Mouse (Mus musculus) embryonic facial prominence, embryonic 12.5 days (tissue): Measurements from ENCODE around the gene Clec3a. TPM values are rescaled to one million over a fixed set of nuclear protein-coding genes. Genes with fewer than 3 reads are reported as not detected.
A peak's percentile ranks its signal among the peaks of the same experiment; 100 is the strongest.

ENCODE experiments used
- ATAC-seq: fragments of 200-750 bp; cut with Nextera tagmentation; 2 replicates; pipeline ENCODE4 v1.8.0; 2017; ENCODE audit not compliant: insufficient number of reproducible peaks, insufficient read depth, low FRiP score, low TSS enrichment
- H3K27ac ChIP-seq: fragments of 300-500 bp; sonication (generic); 2 replicates; pipeline ENCODE4 v1.5.1; 2016; ENCODE audit warnings: mild to moderate bottlenecking
- H3K27me3 ChIP-seq: fragments of 300-500 bp; sonication (generic); 2 replicates; pipeline ENCODE4 v1.6.1; 2016; ENCODE audit warnings: mild to moderate bottlenecking, moderate library complexity
- H3K36me3 ChIP-seq: fragments of 300-500 bp; sonication (generic); 2 replicates; pipeline ENCODE4 v1.6.1; 2016; ENCODE audit warnings: mild to moderate bottlenecking
- H3K4me1 ChIP-seq: fragments of 300-500 bp; sonication (generic); 2 replicates; pipeline ENCODE4 v1.6.1; 2016
- H3K4me2 ChIP-seq: fragments of 300-500 bp; sonication (generic); replicated peaks from 2 replicates; pipeline ENCODE4 v1.6.1; 2016; ENCODE audit warnings: mild to moderate bottlenecking, moderate library complexity
- H3K4me3 ChIP-seq: fragments of 300-500 bp; sonication (generic); 2 replicates; pipeline ENCODE4 v1.5.1; 2016; ENCODE audit warnings: mild to moderate bottlenecking
- H3K9ac ChIP-seq: fragments of 300-500 bp; sonication (generic); 2 replicates; pipeline ENCODE4 v1.6.1; 2016; ENCODE audit warnings: mild to moderate bottlenecking, moderate library complexity
- H3K9me3 ChIP-seq: fragments of 300-500 bp; sonication (generic); 2 replicates; pipeline ENCODE4 v1.6.1; 2016; ENCODE audit warnings: mild to moderate bottlenecking, moderate library complexity
- WGBS: fragments of 180-500 bp; shearing (Covaris S2); methylation state at CpG from one replicate; pipeline ENCODE4 v1.1.7; 2016; 5-methylcytosine and 5-hydroxymethylcytosine counted together
- polyA plus RNA-seq: library from polyadenylated mRNA; unstranded; fragments of >200 nt; fragmentation: Nextera tagmentation; extraction: Ambion mirVana; gene quantifications from 2 replicates; pipeline ENCODE4 v1.2.1, GENCODE M21; 2016

Gene Clec3a
- 0.50 TPM in 1 of 2 replicates, not detected in the other for polyA plus RNA-seq

GRCm38 (mm10) chr8:114417786-114418185 lies at the start of gene Clec3a:
Gene Clec3a, plus strand, starts transcription at chr8:114418086.
- no peaks in the 10 kb centered on the region for H3K9me3 ChIP-seq
- H3K27me3 ChIP-seq: no peaks in the 10 kb centered on the region
- H3K9ac ChIP-seq: no peak within 1 kb of the TSS
- no peak within 1 kb of the TSS for H3K27ac ChIP-seq
- H3K4me3 ChIP-seq: no peak within 1 kb of the TSS
- H3K4me1 ChIP-seq: no peaks in the 10 kb centered on the region
- ATAC-seq: no peak
- 79% methylated on average over 8 of the region's 8 CpGs for WGBS
- no peaks in the 10 kb centered on the region for H3K36me3 ChIP-seq
- no peak within 1 kb of the TSS for H3K4me2 ChIP-seq

GRCm38 (mm10) chr8:114369038-114369976 lies 48.6 kb upstream of the Clec3a start:
- 40% methylated on average over 27 of the region's 27 CpGs for WGBS
- no peaks in the 10 kb centered on the region for H3K4me1 ChIP-seq
- H3K9me3 ChIP-seq: no peaks in the 10 kb centered on the region
- peak overlapping the region; percentile 24 for H3K4me2 ChIP-seq
- no peak overlapping the region for H3K9ac ChIP-seq
- no peak overlapping the region for H3K4me3 ChIP-seq
- no peak for ATAC-seq
- H3K27me3 ChIP-seq: no peaks in the 10 kb centered on the region
- H3K36me3 ChIP-seq: no peaks in the 10 kb centered on the region
- H3K27ac ChIP-seq: no peak overlapping the region

DNA sequence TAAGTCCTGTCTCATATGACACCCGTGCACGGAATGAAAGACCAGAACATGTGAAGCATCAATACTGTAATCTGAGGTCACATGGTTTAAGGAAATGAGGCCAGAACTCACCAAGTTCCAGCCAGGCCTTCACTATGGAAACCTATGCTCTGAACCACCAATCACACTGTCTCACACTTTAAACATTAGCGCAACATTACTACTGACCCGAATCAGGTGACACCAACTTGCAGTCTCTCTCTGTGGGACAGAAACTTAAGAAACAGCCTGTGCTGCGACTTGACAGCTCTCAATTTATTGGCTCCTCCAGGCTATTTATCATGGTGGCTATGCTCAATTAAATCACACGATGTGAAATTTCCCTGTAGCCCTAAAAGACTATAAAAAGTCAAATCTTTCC lies 43.5 kb upstream of the Clec3a start:
- no peaks in the 10 kb centered on the region for H3K4me1 ChIP-seq
- no peak overlapping the region for H3K4me2 ChIP-seq
- no peaks in the 10 kb centered on the region for H3K36me3 ChIP-seq
- H3K27me3 ChIP-seq: no peaks in the 10 kb centered on the region
- H3K27ac ChIP-seq: no peak overlapping the region
- H3K9me3 ChIP-seq: no peaks in the 10 kb centered on the region
- no peak for ATAC-seq
- WGBS: 78% methylated on average over 6 of the region's 6 CpGs
- no peak overlapping the region for H3K4me3 ChIP-seq
- H3K9ac ChIP-seq: no peak overlapping the region

DNA sequence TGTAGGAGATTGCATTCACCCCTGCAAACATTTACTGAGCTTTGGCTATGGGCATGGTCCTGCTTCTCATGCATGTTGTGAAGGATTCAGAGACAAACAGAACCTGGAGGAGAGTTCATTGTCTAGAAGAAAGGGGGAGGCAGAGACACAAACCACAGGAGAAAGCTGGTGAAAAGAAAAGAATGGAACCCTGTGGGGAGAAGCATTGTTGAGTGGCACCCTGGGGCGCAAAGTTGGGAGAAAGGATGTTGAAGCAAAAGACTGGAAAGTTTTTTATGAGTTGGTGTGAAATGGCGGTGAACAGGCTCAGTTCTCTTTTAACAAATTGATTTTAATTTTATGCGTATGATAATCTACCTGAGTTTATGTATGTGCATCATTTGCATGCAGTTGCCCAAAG lies 33.7 kb upstream of the Clec3a start:
- Histone ChIP-seq H3K36me3 (no peaks in the 10 kb centered on the region), H3K27ac (no peak overlapping the region), H3K9me3 (no peaks in the 10 kb centered on the region), H3K4me1 (no peaks in the 10 kb centered on the region), H3K4me3 (no peak overlapping the region), H3K4me2 (no peak overlapping the region), H3K9ac (no peak overlapping the region), H3K27me3 (no peaks in the 10 kb centered on the region)
- ATAC-seq: no peak
- 79% methylated on average over 3 of the region's 3 CpGs for WGBS

- 84% methylated on average over 4 of the region's 4 CpGs for WGBS
- no peak for ATAC-seq
- H3K27me3 ChIP-seq: no peaks in the 10 kb centered on the region
These were observed 30.4 kb upstream of the Clec3a start for GRCm38 (mm10) chr8:114387494-114387893.

DNA sequence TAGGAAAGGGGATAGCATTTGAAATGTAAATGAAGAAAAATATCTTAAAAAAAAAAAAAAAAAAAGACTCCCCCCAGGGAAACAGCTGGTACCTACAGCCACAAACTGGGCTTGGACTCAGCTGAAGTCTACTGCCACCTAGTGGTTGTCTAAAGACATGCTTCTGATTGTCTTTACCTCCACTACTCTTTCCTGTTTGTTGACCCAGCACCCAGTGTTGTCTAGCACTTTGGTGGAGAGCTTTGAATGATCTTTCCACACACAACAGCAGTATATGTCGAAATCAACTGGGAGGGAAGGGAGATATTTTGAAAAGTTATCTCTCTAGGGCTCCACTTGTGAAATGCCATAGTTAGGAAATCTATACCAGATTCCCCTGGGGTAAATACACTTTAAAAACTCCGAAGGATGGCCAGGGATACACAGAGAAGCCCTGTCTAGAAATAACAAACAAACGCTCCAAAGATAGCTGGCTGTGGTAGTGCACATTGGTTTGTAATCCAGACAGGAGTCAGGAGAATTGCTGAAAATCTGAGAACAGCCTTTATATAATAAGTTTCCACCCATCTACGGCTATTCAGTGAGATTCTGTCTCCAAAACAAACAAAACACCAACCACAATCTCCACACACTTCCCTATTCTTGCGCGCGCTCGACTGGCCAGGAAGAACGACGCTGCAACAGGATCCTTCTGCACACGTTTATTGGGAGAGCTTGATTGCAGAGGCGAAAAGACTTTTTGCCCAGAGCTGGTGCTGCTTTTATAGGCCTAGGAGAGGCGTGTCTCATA lies 27.2 kb upstream of the Clec3a start:
- Histone ChIP-seq H3K27me3 (no peaks in the 10 kb centered on the region), H3K9ac (no peak overlapping the region), H3K4me3 (no peak overlapping the region), H3K4me2 (no peak overlapping the region), H3K4me1 (no peaks in the 10 kb centered on the region), H3K9me3 (no peaks in the 10 kb centered on the region), H3K36me3 (no peaks in the 10 kb centered on the region), H3K27ac (no peak overlapping the region)
- ATAC-seq: no peak
- WGBS: 89% methylated on average over 12 of the region's 13 CpGs

More at GRCm38 (mm10) chr8:114387494-114387893, 30.4 kb upstream of the Clec3a start:
- no peaks in the 10 kb centered on the region for H3K4me1 ChIP-seq
- H3K4me2 ChIP-seq: no peak overlapping the region
- H3K4me3 ChIP-seq: no peak overlapping the region
- H3K36me3 ChIP-seq: no peaks in the 10 kb centered on the region
- no peak overlapping the region for H3K9ac ChIP-seq
- H3K27ac ChIP-seq: no peak overlapping the region
- no peaks in the 10 kb centered on the region for H3K9me3 ChIP-seq

DNA sequence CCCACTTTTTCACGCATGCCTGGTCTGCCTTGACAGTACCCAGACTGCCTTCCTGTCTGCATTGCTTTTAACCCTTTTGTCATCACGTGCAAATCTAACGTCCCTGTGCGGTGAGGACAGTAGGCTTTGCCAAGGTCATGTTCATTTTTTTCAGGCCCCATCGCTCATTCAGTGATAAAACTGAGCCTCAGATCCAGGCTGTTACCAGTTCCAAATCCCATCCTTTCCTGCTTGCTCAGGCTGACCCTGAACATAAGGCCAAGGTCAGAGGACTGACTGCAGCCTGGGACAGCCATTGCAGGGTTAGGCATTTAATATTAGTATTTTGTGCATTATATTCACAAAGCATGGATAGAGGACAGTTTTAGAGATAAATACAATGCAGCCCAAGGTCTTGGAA lies 19.6 kb upstream of the Clec3a start:
- Histone ChIP-seq H3K36me3 (no peaks in the 10 kb centered on the region), H3K27ac (no peak overlapping the region), H3K9me3 (no peaks in the 10 kb centered on the region), H3K4me3 (no peak overlapping the region), H3K27me3 (no peaks in the 10 kb centered on the region), H3K4me2 (no peak overlapping the region), H3K4me1 (no peaks in the 10 kb centered on the region), H3K9ac (no peak overlapping the region)
- no peak for ATAC-seq
- 90% methylated on average over 5 of the region's 5 CpGs for WGBS

GRCm38 (mm10) chr8:114399273-114399672 lies 18.6 kb upstream of the Clec3a start:
- H3K27me3 ChIP-seq: no peaks in the 10 kb centered on the region
- no peak overlapping the region for H3K9ac ChIP-seq
- no peaks in the 10 kb centered on the region for H3K36me3 ChIP-seq
- H3K4me3 ChIP-seq: no peak overlapping the region
- no peak overlapping the region for H3K4me2 ChIP-seq
- H3K27ac ChIP-seq: no peak overlapping the region
- H3K4me1 ChIP-seq: no peaks in the 10 kb centered on the region
- no peaks in the 10 kb centered on the region for H3K9me3 ChIP-seq
- 95% methylated on average over 5 of the region's 5 CpGs for WGBS
- ATAC-seq: no peak

- WGBS: 69% methylated on average over 7 of the region's 7 CpGs
These were observed 16.2 kb upstream of the Clec3a start for GRCm38 (mm10) chr8:114401679-114402078.

DNA sequence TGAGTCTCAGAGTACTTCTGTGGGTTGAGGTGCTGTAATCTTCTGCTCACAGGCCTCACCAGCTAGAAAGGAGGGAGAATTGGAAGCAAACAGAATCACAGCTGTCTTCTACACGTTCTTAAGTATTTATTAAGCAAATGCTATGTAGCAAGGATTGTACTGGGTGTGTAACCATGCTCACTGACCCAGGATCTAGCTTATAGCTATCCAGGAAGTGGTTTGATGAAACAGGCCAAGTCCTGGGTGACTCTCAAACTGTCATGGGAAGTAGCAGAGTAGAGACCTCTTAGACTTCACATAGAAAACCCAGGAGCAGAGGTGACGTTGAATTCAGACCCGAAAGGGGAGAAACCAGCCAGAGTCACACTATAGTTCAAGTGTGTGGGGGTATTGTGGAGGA lies 6.5 kb upstream of the Clec3a start:
- H3K36me3 ChIP-seq: no peaks in the 10 kb centered on the region
- no peak overlapping the region for H3K4me3 ChIP-seq
- no peak overlapping the region for H3K27ac ChIP-seq
- no peak for ATAC-seq
- WGBS: 72% methylated on average over 3 of the region's 3 CpGs
- no peaks in the 10 kb centered on the region for H3K9me3 ChIP-seq
- H3K9ac ChIP-seq: no peak overlapping the region
- no peaks in the 10 kb centered on the region for H3K27me3 ChIP-seq
- H3K4me2 ChIP-seq: no peak overlapping the region
- no peaks in the 10 kb centered on the region for H3K4me1 ChIP-seq

More at GRCm38 (mm10) chr8:114401679-114402078, 16.2 kb upstream of the Clec3a start:
- no peak overlapping the region for H3K27ac ChIP-seq
- ATAC-seq: no peak
- no peaks in the 10 kb centered on the region for H3K27me3 ChIP-seq
- no peaks in the 10 kb centered on the region for H3K4me1 ChIP-seq
- H3K9ac ChIP-seq: no peak overlapping the region
- H3K4me3 ChIP-seq: no peak overlapping the region
- no peak overlapping the region for H3K4me2 ChIP-seq
- no peaks in the 10 kb centered on the region for H3K36me3 ChIP-seq
- no peaks in the 10 kb centered on the region for H3K9me3 ChIP-seq

DNA sequence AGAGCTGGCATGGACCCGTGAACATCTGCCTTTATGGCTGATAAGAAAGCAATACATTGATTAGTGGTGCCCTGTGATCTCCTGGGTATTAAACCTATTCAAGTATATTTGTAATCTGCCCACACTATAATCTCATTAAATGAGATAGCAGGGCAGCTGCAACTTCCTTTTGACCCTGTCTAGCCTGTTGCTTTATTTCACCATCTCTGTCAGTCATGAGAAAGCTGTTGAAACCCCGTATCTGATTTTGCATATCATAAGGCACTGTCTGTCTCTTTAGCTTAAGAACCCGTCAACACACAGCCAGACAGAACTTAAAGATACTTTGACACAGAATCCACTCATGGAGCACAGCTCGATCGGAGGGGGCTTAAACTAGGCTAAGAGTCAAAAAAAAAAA lies 600 bp downstream of the Clec3a start:
- 78% methylated on average over 5 of the region's 5 CpGs for WGBS
- no peak overlapping the region for H3K4me2 ChIP-seq
- no peak overlapping the region for H3K9ac ChIP-seq
- no peaks in the 10 kb centered on the region for H3K4me1 ChIP-seq
- H3K4me3 ChIP-seq: no peak overlapping the region
- H3K27me3 ChIP-seq: no peaks in the 10 kb centered on the region
- H3K9me3 ChIP-seq: no peaks in the 10 kb centered on the region
- no peak for ATAC-seq
- H3K27ac ChIP-seq: no peak overlapping the region
- H3K36me3 ChIP-seq: no peaks in the 10 kb centered on the region

DNA sequence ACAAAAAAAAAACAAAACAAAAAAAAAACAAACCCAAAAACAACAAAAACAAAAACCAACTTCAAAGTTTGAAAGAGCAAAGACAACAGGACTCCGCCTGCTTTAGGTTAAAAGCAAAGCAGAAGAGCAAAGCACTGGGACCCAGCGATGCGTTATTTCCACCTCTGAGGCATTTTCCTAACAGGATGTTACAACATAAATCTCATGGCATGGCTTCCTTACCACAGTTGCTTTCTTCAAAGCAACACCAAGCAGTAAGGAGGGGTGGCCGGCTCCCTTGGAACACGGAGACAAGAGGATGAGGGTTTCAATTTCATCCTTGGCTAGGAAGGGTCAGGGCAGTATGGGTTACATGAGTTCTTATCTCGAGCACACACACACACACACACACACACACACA lies 1.0 kb downstream of the Clec3a start:
- 74% methylated on average over 6 of the region's 6 CpGs for WGBS
- Histone ChIP-seq H3K36me3 (no peaks in the 10 kb centered on the region), H3K4me1 (no peaks in the 10 kb centered on the region), H3K4me3 (no peak overlapping the region), H3K27me3 (no peaks in the 10 kb centered on the region), H3K9ac (no peak overlapping the region), H3K4me2 (no peak overlapping the region), H3K9me3 (no peaks in the 10 kb centered on the region), H3K27ac (no peak overlapping the region)
- no peak for ATAC-seq
